Mouse (Mus musculus) CD4-positive, CD25-positive, alpha-beta regulatory T cell, adult 2 months (primary cell): Measurements from ENCODE around the gene Myo3b.

Experiments used
- DNase-seq: peaks from one replicate; pipeline ENCODE4 v3.0.0-alpha.2; 2012; ENCODE audit warnings: low read depth, low spot score

The Myo3b gene

DNA sequence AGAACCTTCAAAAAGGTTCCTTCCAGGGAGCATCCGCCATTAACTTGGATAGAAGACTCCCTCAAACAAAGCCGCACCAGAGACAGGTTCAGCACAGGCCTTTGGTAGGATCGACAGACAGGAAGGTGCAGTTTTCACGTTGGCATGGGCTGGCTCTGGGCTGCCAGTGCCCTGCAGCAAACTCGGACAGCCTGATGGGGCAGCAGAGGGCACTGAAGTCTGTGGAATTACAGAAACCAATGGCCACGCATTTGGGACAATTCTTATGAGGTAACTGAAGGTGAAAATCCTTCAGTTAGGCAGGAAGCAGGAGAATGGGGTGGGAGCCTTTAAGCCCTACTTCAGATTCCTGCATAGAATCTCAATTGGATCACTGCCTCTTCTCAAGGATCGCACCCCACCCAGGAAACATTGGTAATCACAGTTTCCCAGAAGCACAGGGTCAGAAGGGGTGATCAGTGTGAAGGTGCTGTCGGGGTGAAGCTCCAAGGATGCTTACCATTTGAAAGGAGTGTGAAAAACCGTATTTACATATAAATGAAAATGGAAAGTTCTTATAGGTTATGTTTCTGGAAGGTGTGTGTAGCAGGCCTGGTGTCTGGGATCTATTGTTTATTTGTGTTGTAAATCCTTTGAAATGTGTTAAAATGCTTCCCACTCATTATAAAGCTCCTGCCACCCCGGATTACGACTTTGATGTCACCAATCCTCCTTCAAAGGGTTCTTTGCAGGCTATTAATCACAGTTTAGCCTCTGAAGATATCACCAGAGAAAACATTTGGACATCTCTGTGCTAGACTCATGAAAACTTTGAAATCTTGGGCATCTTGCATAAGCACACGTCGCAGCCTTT is 239.7 kb downstream of the Myo3b start:
- DNase-seq: no peak

DNA sequence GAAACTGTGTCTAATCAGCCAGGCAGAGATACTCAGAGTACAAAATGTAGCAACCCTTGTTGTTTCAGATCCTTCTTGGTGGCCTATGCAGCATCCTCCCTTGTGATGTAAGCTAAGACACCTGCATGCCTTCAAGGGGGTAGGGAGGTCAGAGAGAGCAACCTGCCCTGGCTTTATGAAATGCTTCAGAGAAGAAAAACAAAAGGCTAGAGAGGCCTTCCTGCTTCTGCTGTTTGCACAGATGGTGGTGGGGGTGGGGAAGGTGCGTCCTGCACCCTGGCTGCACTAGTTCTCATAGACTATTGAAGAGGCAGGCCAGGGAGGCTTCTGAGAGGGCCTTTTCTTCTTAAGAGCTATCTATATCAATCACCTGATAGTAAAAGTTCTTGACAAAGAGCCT is 245.2 kb downstream of the Myo3b start:
- DNase-seq: no peak

- no peak for DNase-seq
Observed at GRCm38 (mm10) chr2:70291063-70291462, 252.1 kb downstream of the Myo3b start.

DNA sequence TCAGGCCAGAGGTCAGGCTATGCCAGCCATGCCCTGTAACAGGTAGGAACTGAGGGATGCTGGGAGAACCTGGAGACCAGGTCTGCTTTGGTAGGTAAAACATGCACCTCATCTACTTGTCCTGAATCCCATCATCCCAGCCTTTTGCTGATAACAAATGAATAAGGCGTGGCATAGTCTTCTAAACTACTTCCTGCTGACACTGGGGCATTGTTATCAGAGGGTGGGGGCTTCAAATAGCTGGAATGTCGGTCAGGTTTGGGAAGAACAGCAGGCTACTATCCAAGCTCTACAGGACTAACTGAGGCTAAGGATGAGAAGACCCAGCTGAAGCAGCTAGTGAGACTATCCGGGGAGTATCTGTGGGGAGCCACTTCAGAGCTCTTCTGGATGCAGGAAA is 253.8 kb downstream of the Myo3b start:
- no peak for DNase-seq

GRCm38 (mm10) chr2:70302905-70303304 is 264.0 kb downstream of the Myo3b start:
- no peak for DNase-seq

- no peak for DNase-seq
Observed at GRCm38 (mm10) chr2:70315125-70315524, 276.2 kb downstream of the Myo3b start.

DNA sequence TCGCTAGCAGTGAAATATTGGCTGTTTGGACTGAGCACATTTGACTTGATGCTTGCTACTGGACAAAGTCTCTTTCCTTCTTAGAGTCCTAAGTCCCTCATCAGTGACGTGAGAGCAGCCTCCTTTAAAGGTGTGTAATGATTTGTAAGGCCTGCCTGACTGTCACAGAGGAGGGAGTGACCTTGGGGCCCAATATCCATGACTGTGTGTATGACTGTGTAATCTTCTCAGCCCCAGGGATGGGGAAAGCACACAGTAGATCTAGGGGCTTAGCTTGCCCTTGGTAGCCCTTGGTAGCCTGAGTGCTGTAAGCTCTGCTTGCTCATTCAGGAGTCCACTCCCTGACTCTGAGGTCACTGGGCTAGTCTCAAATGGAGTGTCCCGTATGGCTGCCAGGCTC is 276.8 kb downstream of the Myo3b start:
- no peak for DNase-seq

DNA sequence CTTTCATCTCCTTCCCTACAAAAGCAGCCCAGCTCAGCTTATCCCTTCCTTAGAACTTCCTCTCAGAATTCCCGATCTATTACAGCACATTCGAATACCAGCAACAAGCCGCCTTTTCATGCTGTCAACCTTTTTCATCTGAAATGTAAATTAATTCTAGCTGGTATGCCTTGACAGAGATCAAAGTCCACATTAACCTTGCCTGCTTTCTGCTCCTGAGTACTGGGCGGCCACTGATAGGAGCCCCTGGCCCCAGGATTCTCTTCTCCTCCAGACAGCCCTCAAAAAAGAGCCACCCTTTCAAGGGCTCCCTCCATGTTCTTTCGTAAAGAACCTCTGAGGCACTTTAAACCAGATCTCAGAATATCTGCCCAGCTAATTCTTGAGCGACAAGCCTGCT is 278.9 kb downstream of the Myo3b start:
- no peak for DNase-seq

- no peak for DNase-seq
Observed at GRCm38 (mm10) chr2:70318861-70319555, 280.1 kb downstream of the Myo3b start.

DNA sequence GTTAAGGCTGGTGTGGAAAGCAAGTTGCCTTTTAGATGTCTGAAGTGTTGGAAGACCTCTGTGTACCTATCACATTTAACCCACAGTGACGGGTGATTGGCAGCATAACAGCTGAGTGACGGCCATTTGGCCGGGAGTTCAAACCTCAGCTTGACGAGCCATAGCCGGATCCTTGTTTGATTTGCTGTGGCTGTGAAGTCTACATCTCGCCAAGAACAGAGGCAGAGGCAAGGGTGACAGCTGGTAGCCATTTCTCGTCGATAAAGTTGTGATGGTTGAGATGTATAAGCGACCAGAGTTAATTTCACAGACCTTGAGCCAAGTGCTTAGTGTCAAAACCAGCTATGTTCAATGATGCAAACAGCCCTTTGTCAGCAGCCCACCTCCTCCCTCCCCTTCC is 283.8 kb downstream of the Myo3b start:
- no peak for DNase-seq

- no peak for DNase-seq
Observed at GRCm38 (mm10) chr2:70327602-70328001, 288.7 kb downstream of the Myo3b start.

DNA sequence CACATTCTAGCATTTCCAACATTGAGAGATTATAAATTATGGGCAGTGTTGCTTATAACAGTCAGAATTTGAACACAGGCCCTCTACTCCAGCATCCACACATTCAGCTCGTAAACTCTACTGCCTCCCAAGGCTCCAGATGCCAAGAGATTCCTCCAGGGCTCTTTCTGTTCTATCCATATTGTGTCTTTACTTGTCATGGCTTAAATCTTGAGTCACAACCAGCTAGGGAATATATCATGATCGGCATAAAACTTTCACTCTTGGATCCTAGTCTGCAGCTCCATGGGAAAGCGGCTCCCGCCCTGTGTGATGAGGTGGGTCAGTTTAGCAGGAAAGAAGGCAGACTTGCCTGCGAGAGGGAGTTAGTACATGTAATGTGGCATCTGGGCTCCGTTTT is 294.0 kb downstream of the Myo3b start:
- no peak for DNase-seq

DNA sequence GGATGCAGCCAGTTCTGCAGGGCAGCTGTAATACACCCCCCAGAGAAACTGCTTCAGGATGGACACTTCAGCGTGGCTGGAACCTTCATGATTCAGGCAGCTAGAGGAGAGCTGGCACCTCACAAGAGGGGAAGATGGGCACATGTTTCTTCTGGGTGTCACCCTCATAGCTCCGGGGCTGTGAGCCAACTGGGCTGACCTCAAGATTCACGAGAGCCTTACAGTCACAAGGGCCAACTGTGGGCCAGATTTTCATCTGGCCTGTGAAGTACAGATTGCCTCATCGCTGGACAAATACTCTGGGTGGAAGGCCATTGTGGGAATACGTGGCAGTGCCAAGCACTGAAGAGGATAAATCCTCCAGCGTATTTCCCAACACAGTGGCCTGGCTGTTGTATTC is 294.6 kb downstream of the Myo3b start:
- no peak for DNase-seq

DNA sequence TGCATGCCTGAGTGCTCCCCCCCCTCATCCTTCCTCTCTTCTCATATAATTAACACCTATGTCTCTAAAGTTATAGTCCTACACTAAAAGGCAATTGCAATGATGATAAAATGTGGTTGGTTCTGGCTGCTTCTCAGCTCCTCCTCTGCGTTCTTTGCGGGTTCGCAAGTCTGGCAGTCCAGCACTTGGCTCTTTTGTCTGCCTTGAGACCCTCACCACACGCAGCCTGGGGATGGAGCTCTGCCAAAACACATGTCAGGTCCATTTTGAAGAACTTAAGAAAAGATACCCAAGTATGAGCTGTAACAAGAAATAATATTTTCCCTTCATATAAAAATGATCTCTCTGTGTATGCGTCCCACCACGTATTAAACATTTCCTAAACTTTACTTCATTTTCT is 297.6 kb downstream of the Myo3b start:
- no peak for DNase-seq

- DNase-seq: no peak
Observed at GRCm38 (mm10) chr2:70337208-70337611, 298.3 kb downstream of the Myo3b start.

DNA sequence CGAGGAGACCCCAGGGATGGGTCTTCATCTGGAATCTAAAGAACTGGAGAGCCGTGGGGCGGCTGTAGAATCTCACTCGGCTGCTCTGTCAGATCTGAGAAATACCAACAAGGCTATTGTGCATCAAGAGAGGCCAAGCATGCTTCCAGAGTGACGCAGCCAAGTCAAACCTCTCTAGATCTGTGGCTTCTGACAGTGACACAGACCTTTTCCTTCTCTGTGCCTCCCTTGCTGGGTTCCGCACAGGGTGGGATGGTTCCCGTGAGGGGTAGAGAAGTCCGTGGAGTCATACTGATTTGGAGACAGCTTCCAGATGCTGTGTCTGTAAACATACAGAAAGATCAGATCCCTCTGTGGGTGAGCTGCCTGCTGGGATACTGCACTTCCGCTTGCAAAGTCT is 298.9 kb downstream of the Myo3b start:
- DNase-seq: no peak

- DNase-seq: no peak
Observed at GRCm38 (mm10) chr2:70339061-70339460, 300.1 kb downstream of the Myo3b start.

DNA sequence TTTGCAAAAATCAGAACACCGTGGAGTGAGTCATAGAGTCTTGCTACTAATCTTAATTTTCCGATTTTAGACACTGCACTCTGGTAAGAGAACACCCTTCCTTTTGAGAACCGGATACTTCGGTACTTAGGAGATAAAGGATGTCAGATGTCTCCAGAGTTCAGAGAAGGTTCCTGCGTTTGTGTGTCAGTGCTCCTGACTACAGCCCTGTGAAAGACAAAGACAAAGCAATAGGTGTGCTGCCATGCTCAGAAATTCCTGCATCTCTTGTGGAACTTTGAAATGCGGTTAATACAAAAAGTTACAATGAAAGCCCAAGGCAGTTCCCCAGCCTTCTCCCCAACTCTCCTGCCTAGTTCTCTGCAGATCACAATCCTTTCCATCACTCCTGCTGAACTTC is 300.6 kb downstream of the Myo3b start:
- no peak for DNase-seq

DNA sequence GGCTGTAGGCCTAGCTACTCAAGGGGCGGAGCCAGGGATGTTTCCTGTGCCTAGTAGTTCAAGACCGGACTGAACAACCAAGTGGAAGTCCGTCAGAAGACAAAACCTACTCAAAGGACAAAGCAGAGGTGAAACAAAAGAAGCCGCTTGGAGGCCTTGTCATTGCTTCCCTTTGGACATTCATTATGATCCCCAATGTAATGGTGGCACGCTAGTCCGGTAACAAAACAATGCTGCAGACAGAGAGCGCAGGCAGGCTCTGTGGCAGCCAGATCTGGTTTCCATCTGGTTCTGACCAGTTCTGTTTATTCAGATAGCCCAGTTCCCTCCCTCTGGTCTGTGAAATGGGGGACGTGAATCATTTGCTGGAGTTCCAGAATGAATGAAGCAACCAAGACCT is 301.3 kb downstream of the Myo3b start:
- no peak for DNase-seq

DNA sequence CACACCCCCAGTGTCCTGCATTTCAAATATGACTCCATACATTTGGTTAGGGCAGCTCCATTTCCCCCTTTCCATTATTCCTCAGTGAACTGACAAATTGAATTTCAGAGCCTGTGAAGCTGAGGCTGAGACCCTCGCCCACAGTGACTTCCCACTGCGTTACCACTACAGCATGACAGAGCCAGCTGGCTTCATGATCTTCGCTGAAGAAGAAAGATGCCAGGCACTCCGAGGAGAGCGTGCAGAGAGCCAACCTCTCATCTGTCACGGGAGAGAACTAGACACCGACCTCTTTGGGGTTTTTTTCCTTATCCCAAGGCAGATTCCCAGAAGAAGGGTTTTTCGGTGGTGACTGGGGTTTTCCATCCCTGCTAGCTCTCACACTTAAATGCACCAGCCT is 306.2 kb downstream of the Myo3b start:
- no peak for DNase-seq

DNA sequence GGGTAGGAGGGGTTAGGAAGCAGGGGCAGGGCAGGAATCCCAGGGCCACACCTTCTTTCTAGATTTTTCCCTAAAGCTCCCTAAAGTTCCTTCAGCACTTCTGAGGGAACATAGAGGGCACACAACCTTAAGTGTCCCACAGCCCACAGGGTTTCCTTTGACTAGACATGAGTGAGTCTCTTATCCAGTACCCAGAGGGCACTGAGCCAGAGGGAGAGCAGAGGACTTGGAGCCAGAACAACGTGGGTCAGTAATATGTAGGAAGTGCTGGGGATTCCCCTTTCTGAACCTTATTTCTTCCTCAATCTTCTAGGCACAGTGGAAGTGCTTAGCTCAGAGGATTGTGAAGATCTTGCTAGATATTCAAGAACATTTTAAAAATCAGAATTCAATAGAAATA is 308.6 kb downstream of the Myo3b start:
- no peak for DNase-seq

- no peak for DNase-seq
Observed at GRCm38 (mm10) chr2:70348793-70349553, 310.0 kb downstream of the Myo3b start.
